Mouse (Mus musculus) small intestine, adult 2 months (tissue): ENCODE data around the gene Spata32.
A peak's percentile ranks its signal among the peaks of the same experiment; 100 is the strongest.

ENCODE experiments used
- CTCF ChIP-seq: fragments of 200-500 bp; IDR thresholded peaks from 2 replicates; pipeline ENCODE4 v1.5.1; 2012; ENCODE audit warnings: low read depth, mild to moderate bottlenecking, control low read depth, inconsistent platforms, low read length, moderate library complexity, mixed read lengths; ENCODE audit not compliant: insufficient replicate concordance, insufficient read length; ENCODE audit errors: extremely low read depth
- POLR2A ChIP-seq: fragments of 200-500 bp; IDR thresholded peaks from 2 replicates; pipeline ENCODE4 v1.6.1; 2012; ENCODE audit warnings: low read depth, mild to moderate bottlenecking, control low read depth, inconsistent platforms, low read length, moderate library complexity

DNA sequence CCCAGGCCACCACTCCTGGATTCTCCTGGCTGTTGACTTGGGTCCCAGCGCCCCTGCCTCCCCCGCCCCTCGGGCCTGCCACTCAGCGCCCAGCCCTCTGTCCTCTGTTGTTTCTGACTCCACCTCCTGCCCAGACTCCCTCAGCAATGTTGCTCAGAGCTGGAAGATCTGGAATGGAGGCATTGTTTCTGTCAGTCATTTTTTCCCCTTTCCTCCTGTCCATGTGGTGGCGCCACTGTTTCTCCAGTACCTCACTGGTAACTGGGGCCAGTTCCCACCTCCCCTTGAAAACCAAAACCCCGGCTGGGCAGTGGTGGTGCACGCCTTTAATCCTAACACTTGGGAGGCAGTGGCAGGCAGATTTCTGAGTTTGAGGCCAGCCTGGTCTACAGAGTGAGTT is 56.8 kb downstream of the Spata32 start:
- no peak for TF ChIP-seq POLR2A
- TF ChIP-seq CTCF, result peak; percentile 13; the same call in 1 of the 2 replicates
